Mouse (Mus musculus): Measurements from ENCODE around the gene Smco3. TPM values are rescaled to one million over a fixed set of nuclear protein-coding genes. Genes with fewer than 3 reads are reported as not detected.

Gene Smco3
- total and polyA plus RNA-seq, 3 experiments: 0.38 TPM; not detected in 2

DNA sequence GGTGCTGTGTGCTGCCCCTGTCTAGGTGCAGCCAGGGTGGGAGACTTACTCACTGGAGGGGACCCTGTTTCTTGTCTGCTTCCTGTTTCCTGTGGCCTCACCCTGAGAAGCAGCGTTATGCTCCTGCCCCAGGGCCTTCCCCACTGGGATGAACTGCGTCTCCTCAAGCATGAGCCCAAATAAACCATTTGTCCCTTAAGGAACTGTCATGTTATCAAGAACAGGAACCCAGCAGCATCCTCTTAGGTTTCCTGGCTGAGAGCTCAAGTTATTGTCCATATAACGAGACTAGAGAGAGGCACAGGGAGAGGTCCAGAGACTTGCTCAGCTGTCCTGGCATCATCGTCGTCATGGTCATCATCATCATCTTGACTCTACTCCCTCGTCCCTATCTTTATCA lies 15.0 kb upstream of the Smco3 start:
- TF ChIP-seq GATA2 (IDR thresholded peaks at IDR 0.05; ENCODE audit: borderline replicate concordance, low read depth, low read length) (no peak), CTCF (IDR thresholded peaks at IDR 0.05; ENCODE audit: low read depth, low read length) (no peak), POLR2AphosphoS5 (IDR thresholded peaks at IDR 0.05; ENCODE audit: insufficient replicate concordance, low read depth, low read length) (no peak), TAL1 (conservative IDR thresholded peaks at IDR 0.05; ENCODE audit: low read depth, low read length) (no peak), GATA1 (IDR thresholded peaks at IDR 0.05; ENCODE audit: borderline replicate concordance, low read length) (no peak)
- DNase-seq (ENCODE audit: low spot score): no peak
- H3K9me3 ChIP-seq (replicated peaks): no peaks in the 10 kb centered on the region
- H3K4me3 ChIP-seq (ENCODE audit: low read depth, low read length): no peak overlapping the region
- no peak for ATAC-seq (ENCODE audit: extremely low read depth, insufficient number of reproducible peaks, low FRiP score, poor library complexity, severe bottlenecking)
- H3K27me3 ChIP-seq (ENCODE audit: insufficient read depth, low read length): no peaks in the 10 kb centered on the region
- peaks cover 41% of the 10 kb centered on the region for H3K4me1 ChIP-seq (ENCODE audit: insufficient read depth, low read depth, low read length)
- peaks cover 60% of the 10 kb centered on the region for H3K36me3 ChIP-seq (replicated peaks)

DNA sequence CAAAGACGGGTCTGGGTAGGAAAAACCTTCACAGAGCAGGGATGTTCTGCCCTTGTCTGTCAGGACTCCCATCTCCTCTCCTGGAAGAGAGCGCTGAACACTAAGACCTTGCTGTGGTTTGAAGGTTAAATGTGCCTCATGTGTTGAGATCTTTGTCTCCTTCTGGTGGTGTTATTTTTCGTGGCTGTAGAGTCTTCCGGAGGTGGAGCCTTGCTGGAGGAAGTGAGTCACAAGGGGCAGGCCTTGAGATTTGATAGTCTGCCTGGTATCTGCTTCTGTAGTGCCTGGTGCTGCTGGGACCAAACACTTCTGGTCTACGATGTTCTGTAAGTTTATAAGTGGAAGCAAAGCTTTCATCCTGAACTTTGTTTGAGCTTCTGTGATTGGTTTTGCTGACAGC lies 13.7 kb upstream of the Smco3 start:
- H3K36me3 ChIP-seq (replicated peaks): peaks cover 53% of the 10 kb centered on the region
- no peaks in the 10 kb centered on the region for H3K27me3 ChIP-seq (ENCODE audit: insufficient read depth, low read length)
- H3K9me3 ChIP-seq (replicated peaks): no peaks in the 10 kb centered on the region
- H3K4me3 ChIP-seq (ENCODE audit: low read depth, low read length): no peak overlapping the region
- H3K4me1 ChIP-seq (ENCODE audit: insufficient read depth, low read depth, low read length): peaks cover 29% of the 10 kb centered on the region
- ATAC-seq (ENCODE audit: extremely low read depth, insufficient number of reproducible peaks, low FRiP score, poor library complexity, severe bottlenecking) (no peak), DNase-seq (ENCODE audit: low spot score) (no peak)
- TF ChIP-seq GATA2 (IDR thresholded peaks at IDR 0.05; ENCODE audit: borderline replicate concordance, low read depth, low read length): no peak
- TF ChIP-seq TAL1 (conservative IDR thresholded peaks at IDR 0.05; ENCODE audit: low read depth, low read length): no peak

DNA sequence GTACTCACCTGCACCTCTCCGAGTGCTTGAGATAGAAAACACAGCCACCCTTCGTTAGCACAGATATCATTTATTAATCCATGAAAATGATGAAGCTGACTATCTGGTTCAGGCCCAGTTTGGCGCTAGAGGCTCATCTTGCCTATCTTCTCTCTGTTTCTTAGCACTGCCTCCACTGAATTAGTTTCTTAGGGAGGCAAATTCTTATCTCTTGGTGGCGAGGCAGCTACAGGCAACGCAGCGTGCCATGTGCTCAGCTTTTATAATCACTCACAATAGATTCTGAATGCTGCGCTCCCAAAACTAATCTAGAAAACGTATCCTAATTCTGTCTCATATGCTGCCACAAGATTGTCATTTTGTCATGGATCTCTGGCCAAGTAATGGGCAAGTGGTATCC lies 13.1 kb upstream of the Smco3 start:
- TF ChIP-seq TAL1 (conservative IDR thresholded peaks at IDR 0.05; ENCODE audit: low read depth, low read length): no peak
- TF ChIP-seq GATA1 (IDR thresholded peaks at IDR 0.05; ENCODE audit: borderline replicate concordance, low read length): no peak
- no peak for TF ChIP-seq CTCF (IDR thresholded peaks at IDR 0.05; ENCODE audit: low read depth, low read length)
- no peak for TF ChIP-seq POLR2AphosphoS5 (IDR thresholded peaks at IDR 0.05; ENCODE audit: insufficient replicate concordance, low read depth, low read length)
- no peak for TF ChIP-seq GATA2 (IDR thresholded peaks at IDR 0.05; ENCODE audit: borderline replicate concordance, low read depth, low read length)
- Histone ChIP-seq H3K36me3 (replicated peaks) (peaks cover 50% of the 10 kb centered on the region), H3K27me3 (ENCODE audit: insufficient read depth, low read length) (no peaks in the 10 kb centered on the region), H3K4me3 (ENCODE audit: low read depth, low read length) (no peak overlapping the region), H3K4me1 (ENCODE audit: insufficient read depth, low read depth, low read length) (peaks cover 24% of the 10 kb centered on the region), H3K9me3 (replicated peaks) (no peaks in the 10 kb centered on the region)
- no peak for ATAC-seq (ENCODE audit: extremely low read depth, insufficient number of reproducible peaks, low FRiP score, poor library complexity, severe bottlenecking)
- DNase-seq (ENCODE audit: low spot score): no peak

DNA sequence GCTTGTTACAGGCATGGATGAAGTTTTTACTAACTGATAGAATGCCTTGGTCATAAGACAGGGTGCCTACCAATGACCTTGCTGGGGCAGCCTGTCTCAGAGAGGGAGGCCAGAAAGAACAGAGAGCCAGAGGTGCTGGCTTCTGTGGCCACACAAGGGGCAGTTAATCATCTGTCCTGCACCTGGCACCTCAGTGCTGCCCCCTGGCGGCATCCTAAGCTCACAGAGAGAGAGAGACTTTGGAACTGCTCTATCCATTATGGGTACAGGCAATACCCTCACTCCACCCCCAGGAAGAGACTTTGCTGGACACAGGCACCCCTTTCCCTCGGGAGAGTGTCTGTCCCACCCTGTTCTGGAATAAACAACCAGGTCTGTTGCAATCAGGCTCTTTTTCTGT lies 12.5 kb upstream of the Smco3 start:
- Histone ChIP-seq H3K36me3 (replicated peaks) (peaks cover 49% of the 10 kb centered on the region), H3K27me3 (ENCODE audit: insufficient read depth, low read length) (no peaks in the 10 kb centered on the region), H3K4me3 (ENCODE audit: low read depth, low read length) (no peak overlapping the region), H3K9me3 (replicated peaks) (no peaks in the 10 kb centered on the region), H3K4me1 (ENCODE audit: insufficient read depth, low read depth, low read length) (peaks cover 22% of the 10 kb centered on the region)
- peak; percentile 13; the same call in 1 of the 2 replicates for ATAC-seq (ENCODE audit: extremely low read depth, insufficient number of reproducible peaks, low FRiP score, poor library complexity, severe bottlenecking)
- no peak for TF ChIP-seq GATA2 (IDR thresholded peaks at IDR 0.05; ENCODE audit: borderline replicate concordance, low read depth, low read length)
- TF ChIP-seq TAL1 (conservative IDR thresholded peaks at IDR 0.05; ENCODE audit: low read depth, low read length): no peak
- 0 out of 2 replicates have a peak, but pooled peaks have one; percentile 16 for TF ChIP-seq CTCF (IDR thresholded peaks at IDR 0.05; ENCODE audit: low read depth, low read length)
- TF ChIP-seq GATA1 (IDR thresholded peaks at IDR 0.05; ENCODE audit: borderline replicate concordance, low read length): no peak
- no peak for TF ChIP-seq POLR2AphosphoS5 (IDR thresholded peaks at IDR 0.05; ENCODE audit: insufficient replicate concordance, low read depth, low read length)
- DNase-seq (ENCODE audit: low spot score): no peak

DNA sequence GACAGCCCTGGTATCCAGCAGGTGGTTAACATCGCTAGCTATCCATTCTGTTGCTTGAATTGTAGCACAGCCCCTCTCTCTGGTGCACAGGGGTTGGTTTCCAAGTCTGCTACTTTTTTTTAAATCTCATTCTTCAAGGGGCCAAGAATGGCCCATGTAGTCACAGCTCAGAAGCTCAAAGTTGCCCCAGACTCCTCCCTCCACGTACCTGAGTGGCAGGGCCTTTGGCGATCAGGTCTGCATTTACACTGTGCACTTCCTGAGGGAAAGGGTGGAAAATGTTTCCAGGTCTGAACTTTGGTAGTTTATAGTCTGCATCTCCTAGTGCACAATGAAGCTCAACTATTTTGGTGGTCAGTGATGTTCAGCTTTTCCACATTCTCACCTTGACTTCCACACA lies 12.0 kb upstream of the Smco3 start:
- no peak overlapping the region for H3K4me3 ChIP-seq (ENCODE audit: low read depth, low read length)
- DNase-seq (ENCODE audit: low spot score) (no peak), ATAC-seq (ENCODE audit: extremely low read depth, insufficient number of reproducible peaks, low FRiP score, poor library complexity, severe bottlenecking) (no peak)
- H3K4me1 ChIP-seq (ENCODE audit: insufficient read depth, low read depth, low read length): peaks cover 19% of the 10 kb centered on the region
- H3K27me3 ChIP-seq (ENCODE audit: insufficient read depth, low read length): no peaks in the 10 kb centered on the region
- TF ChIP-seq CTCF (IDR thresholded peaks at IDR 0.05; ENCODE audit: low read depth, low read length): no peak
- TF ChIP-seq TAL1 (conservative IDR thresholded peaks at IDR 0.05; ENCODE audit: low read depth, low read length): no peak
- no peak for TF ChIP-seq GATA1 (IDR thresholded peaks at IDR 0.05; ENCODE audit: borderline replicate concordance, low read length)
- no peak for TF ChIP-seq POLR2AphosphoS5 (IDR thresholded peaks at IDR 0.05; ENCODE audit: insufficient replicate concordance, low read depth, low read length)
- TF ChIP-seq GATA2 (IDR thresholded peaks at IDR 0.05; ENCODE audit: borderline replicate concordance, low read depth, low read length): no peak
- peaks cover 43% of the 10 kb centered on the region for H3K36me3 ChIP-seq (replicated peaks)
- no peaks in the 10 kb centered on the region for H3K9me3 ChIP-seq (replicated peaks)

DNA sequence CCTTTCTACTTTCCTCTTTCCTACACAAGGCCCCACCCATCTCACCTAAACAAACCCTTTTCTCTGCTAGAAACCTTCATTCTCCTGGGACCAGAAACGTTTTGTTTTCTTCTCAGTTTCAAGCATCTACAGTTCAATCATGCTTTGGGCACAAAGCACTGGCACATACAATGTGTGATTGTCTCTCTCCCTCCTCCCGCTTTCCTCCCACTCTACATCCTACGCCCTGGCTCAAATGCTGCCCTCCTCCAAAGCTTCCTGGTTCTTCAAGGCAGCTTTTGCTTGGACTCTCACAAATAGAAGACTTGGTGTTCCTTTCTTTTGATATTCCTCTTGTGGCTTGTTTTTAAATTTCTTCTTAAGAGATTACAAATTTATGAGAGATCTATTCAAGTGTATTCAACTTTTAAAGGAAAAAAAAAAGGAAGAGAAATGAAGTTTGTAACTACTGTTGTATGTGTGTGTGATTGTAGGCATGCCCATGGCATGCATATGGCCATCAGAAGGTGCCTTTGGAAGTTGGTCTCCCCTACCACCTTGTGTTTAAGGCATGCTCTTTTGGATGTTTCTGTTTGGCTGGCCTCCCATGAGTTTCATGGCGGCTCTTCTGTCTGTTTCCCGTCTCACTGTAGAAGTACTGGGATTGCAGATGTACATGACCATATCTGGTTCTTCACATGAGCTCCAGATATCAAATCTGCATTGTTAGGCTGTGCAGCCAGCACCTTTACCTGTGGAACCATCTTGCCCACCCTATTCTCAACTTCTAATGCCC lies 10.6 kb upstream of the Smco3 start:
- DNase-seq (ENCODE audit: low spot score): no peak
- TF ChIP-seq POLR2AphosphoS5 (IDR thresholded peaks at IDR 0.05; ENCODE audit: insufficient replicate concordance, low read depth, low read length) (no peak), CTCF (IDR thresholded peaks at IDR 0.05; ENCODE audit: low read depth, low read length) (no peak)
- Histone ChIP-seq H3K27me3 (ENCODE audit: insufficient read depth, low read length) (no peaks in the 10 kb centered on the region), H3K4me3 (ENCODE audit: low read depth, low read length) (no peak overlapping the region), H3K4me1 (ENCODE audit: insufficient read depth, low read depth, low read length) (peaks cover 17% of the 10 kb centered on the region), H3K9me3 (replicated peaks) (no peaks in the 10 kb centered on the region), H3K36me3 (replicated peaks) (peaks cover 39% of the 10 kb centered on the region)
- ATAC-seq (ENCODE audit: extremely low read depth, insufficient number of reproducible peaks, low FRiP score, poor library complexity, severe bottlenecking): no peak

Data from G1E (cell line).